Mouse (Mus musculus) MEL (cell line): Measurements from ENCODE around the gene Nabp2.
A peak's percentile ranks its signal among the peaks of the same experiment; 100 is the strongest.

Experiments used
- BHLHE40 ChIP-seq: IDR thresholded peaks from 2 replicates; pipeline ENCODE4 v1.6.1; 2012; ENCODE audit warnings: low read depth, mild to moderate bottlenecking, inconsistent platforms, low read length, improper control_type of control experiment, borderline replicate concordance
- CHD1 ChIP-seq: IDR thresholded peaks from 2 replicates; pipeline ENCODE4 v1.6.1; 2012; ENCODE audit warnings: low read depth, mild to moderate bottlenecking, inconsistent platforms, low read length, improper control_type of control experiment
- CTCF ChIP-seq, 3 experiments: IDR thresholded peaks in 2 of 3; conservative IDR thresholded peaks in 1 of 3; 2 replicates each; pipeline ENCODE4 v1.5.1; 2011 to 2012; ENCODE audit warnings: low read length in 3 of 3, low read depth in 2 of 3, mild to moderate bottlenecking in 2 of 3, improper control_type of control experiment in 1 of 3, inconsistent platforms in 1 of 3, mixed read lengths in 1 of 3, moderate library complexity in 1 of 3; ENCODE audit not compliant: control insufficient read depth in 1 of 3, insufficient read depth in 1 of 3, poor library complexity in 1 of 3, severe bottlenecking in 1 of 3
- ELF1 ChIP-seq: IDR thresholded peaks from 2 replicates; pipeline ENCODE4 v1.6.1; 2014; ENCODE audit warnings: low read depth, mild to moderate bottlenecking, inconsistent platforms, low read length, improper control_type of control experiment, moderate library complexity
- GABPA ChIP-seq: IDR thresholded peaks from 2 replicates; pipeline ENCODE4 v1.6.1; 2012; ENCODE audit warnings: low read depth, mild to moderate bottlenecking, inconsistent platforms, low read length, improper control_type of control experiment, moderate library complexity
- GATA1 ChIP-seq: IDR thresholded peaks from 2 replicates; pipeline ENCODE4 v1.6.1; 2011; ENCODE audit warnings: low read depth, low read length, improper control_type of control experiment
- MAFK ChIP-seq: IDR thresholded peaks from 2 replicates; pipeline ENCODE4 v1.6.1; 2011; ENCODE audit warnings: low read depth, mild to moderate bottlenecking, low read length, improper control_type of control experiment, borderline replicate concordance
- MAX ChIP-seq: IDR thresholded peaks from 2 replicates; pipeline ENCODE4 v1.6.1; 2011; ENCODE audit warnings: low read length, improper control_type of control experiment
- POLR2A ChIP-seq, 2 experiments: IDR thresholded peaks; 2 replicates each; pipeline ENCODE4 v1.6.1; 2011 to 2012; ENCODE audit warnings: low read length in 2 of 2, mild to moderate bottlenecking in 2 of 2, control low read depth in 1 of 2, improper control_type of control experiment in 1 of 2, low read depth in 1 of 2, moderate library complexity in 1 of 2; ENCODE audit not compliant: control insufficient read depth in 1 of 2, insufficient read depth in 1 of 2, poor library complexity in 1 of 2
- RAD21 ChIP-seq: IDR thresholded peaks from 2 replicates; pipeline ENCODE4 v1.6.1; 2011; ENCODE audit warnings: mild to moderate bottlenecking, low read depth, low read length, improper control_type of control experiment
- SIN3A ChIP-seq: IDR thresholded peaks from 2 replicates; pipeline ENCODE4 v1.6.1; 2012; ENCODE audit warnings: low read length, improper control_type of control experiment, inconsistent platforms
- SMC3 ChIP-seq: IDR thresholded peaks from 2 replicates; pipeline ENCODE4 v1.6.1; 2011; ENCODE audit warnings: low read depth, low read length, improper control_type of control experiment
- UBTF ChIP-seq: IDR thresholded peaks from 2 replicates; pipeline ENCODE4 v1.6.1; 2012; ENCODE audit warnings: low read depth, mild to moderate bottlenecking, inconsistent platforms, low read length, improper control_type of control experiment, moderate library complexity, borderline replicate concordance; ENCODE audit not compliant: insufficient read depth
- USF1 ChIP-seq: IDR thresholded peaks from 2 replicates; pipeline ENCODE4 v1.6.1; 2014; ENCODE audit warnings: low read depth, mild to moderate bottlenecking, inconsistent platforms, low read length, improper control_type of control experiment, moderate library complexity

- TF ChIP-seq CTCF (IDR thresholded peaks at IDR 0.05 in 2 of 3, conservative IDR thresholded peaks at IDR 0.05 in 1 of 3; ENCODE audit: control insufficient read depth in 1 of 3, insufficient read depth in 1 of 3, low read depth in 2 of 3, low read length in 3 of 3, poor library complexity in 1 of 3, severe bottlenecking in 1 of 3) (no peak), CHD1 (no peak), UBTF (no peak), SIN3A (no peak; the same call in 1 of the 2 replicates), ELF1 (no peak), GATA1 (0 out of 2 replicates have a peak, but pooled peaks have one; percentile 18), GABPA (no peak), MAFK (no peak), POLR2A (IDR thresholded peaks at IDR 0.05; ENCODE audit: control insufficient read depth in 1 of 2, insufficient read depth in 1 of 2, low read depth in 1 of 2, low read length in 2 of 2, poor library complexity in 1 of 2) (no peak), BHLHE40 (no peak), SMC3 (no peak), RAD21 (no peak), MAX (no peak), USF1 (no peak)
Measured at GRCm38 (mm10) chr10:128389570-128389969, 21.7 kb downstream of the Nabp2 start.
